Mouse (Mus musculus) forebrain, postnatal 0 days (tissue): Measurements from ENCODE around the gene Slc39a7. TPM values are rescaled to one million over a fixed set of nuclear protein-coding genes. Genes with fewer than 3 reads are reported as not detected.
A peak's percentile ranks its signal among the peaks of the same experiment; 100 is the strongest.
"Not testable (repeated sequence)": the region's sequence is repeated elsewhere in the genome, so short reads cannot be mapped to it uniquely, and the experiment has no call there.

ENCODE experiments used
- ATAC-seq: fragments of 200-750 bp; cut with Nextera tagmentation; 2 replicates; pipeline ENCODE4 v1.8.0; 2017; ENCODE audit warnings: mild to moderate bottlenecking, moderate library complexity
- DNase-seq: peaks from one replicate; pipeline ENCODE4 v3.0.0-alpha.2; 2015
- H3K27ac ChIP-seq: fragments of 300-500 bp; sonication (generic); 2 replicates; pipeline ENCODE4 v1.5.1; 2014; ENCODE audit warnings: low read depth, mild to moderate bottlenecking, antibody characterized with exemption, low read length, moderate library complexity, mixed read lengths
- H3K27me3 ChIP-seq: fragments of 300-500 bp; sonication (generic); 2 replicates; pipeline ENCODE4 v1.6.1; 2014; ENCODE audit warnings: mild to moderate bottlenecking, low read length, mixed read lengths; ENCODE audit not compliant: insufficient read depth
- H3K36me3 ChIP-seq: fragments of 300-500 bp; sonication (generic); 2 replicates; pipeline ENCODE4 v1.6.1; 2014; ENCODE audit warnings: mild to moderate bottlenecking, moderate library complexity; ENCODE audit not compliant: insufficient read depth
- H3K4me1 ChIP-seq: fragments of 300-500 bp; sonication (generic); 2 replicates; pipeline ENCODE4 v1.6.1; 2014; ENCODE audit warnings: antibody characterized with exemption; ENCODE audit not compliant: insufficient read depth
- H3K4me2 ChIP-seq: fragments of 300-500 bp; sonication (generic); 2 replicates; pipeline ENCODE4 v1.6.1; 2014; ENCODE audit warnings: low read depth, mild to moderate bottlenecking, moderate library complexity
- H3K4me3 ChIP-seq: fragments of 300-500 bp; sonication (generic); 2 replicates; pipeline ENCODE4 v1.5.1; 2014; ENCODE audit warnings: low read depth, low read length, mixed read lengths
- H3K9ac ChIP-seq: fragments of 300-500 bp; sonication (generic); 2 replicates; pipeline ENCODE4 v1.6.1; 2014; ENCODE audit warnings: mild to moderate bottlenecking
- H3K9me3 ChIP-seq: fragments of 300-500 bp; sonication (generic); 2 replicates; pipeline ENCODE4 v1.6.1; 2016; ENCODE audit warnings: low read length
- CTCF ChIP-seq: sonication (generic); IDR thresholded peaks from 2 replicates; pipeline ENCODE4 v1.5.1; 2016; ENCODE audit warnings: antibody characterized with exemption, control low read depth, low read depth
- WGBS: fragments of 180-500 bp; shearing (Covaris S2); extraction: QIAGEN DNeasy Blood & Tissue Kit; methylation state at CpG from one replicate; pipeline ENCODE4 v1.1.7; 2014; 5-methylcytosine and 5-hydroxymethylcytosine counted together
- polyA plus RNA-seq: library from polyadenylated mRNA; unstranded; fragments of >200 nt; fragmentation: Nextera tagmentation; extraction: Ambion mirVana; gene quantifications from 2 replicates; pipeline ENCODE4 v1.2.1, GENCODE M21; 2015
- total RNA-seq: library from RNA; depleted of rRNA; stranded (reverse); fragments of >200 nt; gene quantifications from 2 replicates; pipeline ENCODE4 v1.2.3, GENCODE M21; 2014

Slc39a7 gene
- total and polyA plus RNA-seq, 2 experiments from 2014 or later, result 138 to 161 TPM

DNA sequence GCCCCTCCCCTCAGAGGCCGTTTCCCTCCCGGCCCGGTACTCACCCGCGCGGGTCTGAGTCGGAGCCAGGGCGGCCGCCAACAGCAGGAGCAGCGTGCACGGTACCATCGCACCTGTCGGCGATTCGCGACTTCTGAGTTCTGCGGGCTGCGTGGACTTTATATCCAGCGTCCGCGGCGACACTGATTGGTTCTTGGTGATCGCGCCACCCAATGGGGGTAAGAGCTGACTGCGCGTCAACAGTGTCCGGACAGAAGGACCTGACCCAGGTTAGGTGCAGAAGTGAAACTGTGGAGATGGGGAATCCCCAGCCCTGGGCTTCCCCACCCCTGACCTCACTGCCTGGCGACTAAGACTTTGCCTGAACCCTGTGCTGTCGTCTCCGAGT, 31.3 kb downstream of the Slc39a7 start, which contains the start of gene H2-K1:
Gene H2-K1, minus strand, starts transcription at position 198 of the 388 bp plus-strand sequence.
- peak within 1 kb of the TSS; percentile 90 for H3K4me2 ChIP-seq
- DNase-seq (peak; percentile 44), ATAC-seq (peak; percentile 83)
- peak within 1 kb of the TSS; percentile 42 for H3K9ac ChIP-seq
- H3K36me3 ChIP-seq, result no peaks in the 10 kb centered on the region
- H3K9me3 ChIP-seq, result no peaks in the 10 kb centered on the region
- H3K27me3 ChIP-seq, result no peaks in the 10 kb centered on the region
- no peak for TF ChIP-seq CTCF
- 2% methylated on average over 26 of the region's 30 CpGs for WGBS
- H3K4me3 ChIP-seq, result peak within 1 kb of the TSS; percentile 43
- H3K4me1 ChIP-seq, result no peaks in the 10 kb centered on the region
- H3K27ac ChIP-seq, result no peak within 1 kb of the TSS

- H3K4me1 ChIP-seq, result no peaks in the 10 kb centered on the region
- no peaks in the 10 kb centered on the region for H3K27me3 ChIP-seq
- peak overlapping the region; percentile 42 for H3K9ac ChIP-seq
- H3K4me2 ChIP-seq, result peak overlapping the region; percentile 90
- no peaks in the 10 kb centered on the region for H3K9me3 ChIP-seq
- peak; percentile 20 for DNase-seq
- H3K27ac ChIP-seq, result no peak overlapping the region
- peak overlapping the region; percentile 43 for H3K4me3 ChIP-seq
- TF ChIP-seq CTCF, result no peak
- ATAC-seq, result peak; percentile 60
- 2% methylated on average over 87 of the region's 87 CpGs for WGBS
- no peaks in the 10 kb centered on the region for H3K36me3 ChIP-seq
These were observed 31.9 kb downstream of the Slc39a7 start for GRCm38 (mm10) chr17:33999341-34000149.

DNA sequence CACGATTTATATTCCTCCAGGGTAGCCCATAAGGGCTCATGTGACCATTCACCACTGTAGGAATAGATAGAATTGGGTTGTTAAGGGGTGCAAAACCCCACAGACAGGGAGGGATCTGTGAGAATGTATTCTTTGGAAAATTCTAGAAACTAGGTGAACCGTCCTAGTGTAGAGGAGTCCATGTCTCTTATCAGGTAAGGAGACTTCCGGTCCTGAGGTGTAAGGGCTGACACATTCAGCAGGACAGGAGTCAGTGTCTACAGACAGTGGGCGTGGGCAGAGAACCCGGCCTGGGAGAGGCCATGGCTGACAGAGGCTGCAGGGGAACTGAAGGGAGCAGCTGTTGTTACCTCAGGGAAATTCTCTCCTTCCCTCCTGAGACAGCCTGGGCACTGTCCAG, 32.8 kb downstream of the Slc39a7 start:
- H3K27me3 ChIP-seq, H3K9me3 ChIP-seq: not testable (repeated sequence)
- WGBS, result 66% methylated on average over 5 of the region's 5 CpGs

DNA sequence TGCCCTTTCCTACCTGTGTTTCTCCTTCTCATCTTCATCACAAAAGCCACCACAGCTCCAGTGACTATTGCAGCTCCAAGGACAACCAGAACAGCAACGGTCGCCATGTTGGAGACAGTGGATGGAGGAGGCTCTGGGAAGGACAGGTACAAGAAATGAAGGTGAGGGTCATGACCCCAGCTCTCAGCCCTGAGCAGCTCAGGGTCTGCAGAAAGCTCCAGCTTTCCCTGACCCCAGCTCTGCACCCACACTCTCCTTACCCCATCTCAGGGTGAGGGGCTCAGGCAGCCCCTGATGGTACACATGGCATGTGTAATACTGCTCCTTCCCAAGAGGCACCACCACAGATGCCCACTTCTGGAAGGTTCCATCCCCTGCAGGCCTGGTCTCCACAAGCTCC, 34.5 kb downstream of the Slc39a7 start:
- H3K9ac ChIP-seq, H3K36me3 ChIP-seq, H3K4me1 ChIP-seq, ATAC-seq, H3K27ac ChIP-seq, H3K4me2 ChIP-seq, H3K4me3 ChIP-seq, H3K9me3 ChIP-seq, H3K27me3 ChIP-seq, DNase-seq: not testable (repeated sequence)
- 89% methylated on average over 2 of the region's 2 CpGs for WGBS

More for the DNA sequence above, 32.8 kb downstream of the Slc39a7 start:
- H3K36me3 ChIP-seq, H3K4me3 ChIP-seq, H3K4me2 ChIP-seq, H3K27ac ChIP-seq, H3K4me1 ChIP-seq, DNase-seq, ATAC-seq, H3K9ac ChIP-seq: not testable (repeated sequence)

- H3K36me3 ChIP-seq, result no peaks in the 10 kb centered on the region
- H3K4me3 ChIP-seq, result no peak overlapping the region
- H3K9ac ChIP-seq, result no peak overlapping the region
- H3K27me3 ChIP-seq, result no peaks in the 10 kb centered on the region
- DNase-seq, result no peak
- H3K27ac ChIP-seq, result no peak overlapping the region
- TF ChIP-seq CTCF, result no peak
- H3K9me3 ChIP-seq, result no peaks in the 10 kb centered on the region
- ATAC-seq, result no peak
- WGBS, result 70% methylated on average over 3 of the region's 3 CpGs
- no peaks in the 10 kb centered on the region for H3K4me1 ChIP-seq
- H3K4me2 ChIP-seq, result no peak overlapping the region
These were observed 35.8 kb downstream of the Slc39a7 start for GRCm38 (mm10) chr17:33995651-33996050.

- H3K27me3 ChIP-seq, result no peaks in the 10 kb centered on the region
- H3K9ac ChIP-seq, result no peak overlapping the region
- ATAC-seq (no peak), DNase-seq (no peak)
- no peak overlapping the region for H3K4me2 ChIP-seq
- no peak for TF ChIP-seq CTCF
- no peak overlapping the region for H3K4me3 ChIP-seq
- H3K9me3 ChIP-seq, result no peaks in the 10 kb centered on the region
- H3K27ac ChIP-seq, result no peak overlapping the region
- no peaks in the 10 kb centered on the region for H3K36me3 ChIP-seq
- 92% methylated on average over 8 of the region's 8 CpGs for WGBS
- H3K4me1 ChIP-seq, result no peaks in the 10 kb centered on the region
These were observed 36.5 kb downstream of the Slc39a7 start for GRCm38 (mm10) chr17:33994959-33995358.

- WGBS, result 36% methylated on average over 10 of the region's 10 CpGs
- H3K4me3 ChIP-seq, result no peak overlapping the region
- peak; percentile 87 for DNase-seq
- H3K36me3 ChIP-seq, result no peaks in the 10 kb centered on the region
- no peaks in the 10 kb centered on the region for H3K27me3 ChIP-seq
- peak; percentile 79 for ATAC-seq
- no peak overlapping the region for H3K4me2 ChIP-seq
- no peaks in the 10 kb centered on the region for H3K9me3 ChIP-seq
- peak; percentile 91 for TF ChIP-seq CTCF
- no peaks in the 10 kb centered on the region for H3K4me1 ChIP-seq
- no peak overlapping the region for H3K9ac ChIP-seq
- no peak overlapping the region for H3K27ac ChIP-seq
These were observed 39.5 kb downstream of the Slc39a7 start for GRCm38 (mm10) chr17:33991788-33992664.
